In genomic region chr15:85734571-85735033, GRCm38 (mm10) we compare ENCODE assay signal across 8 mouse cellular contexts. TPM values are rescaled to one million over a fixed set of nuclear protein-coding genes. Genes with fewer than 3 reads are reported as not detected.
A peak's percentile ranks its signal among the peaks of the same experiment; 100 is the strongest.
DNase-seq lines count a peak whose midpoint lies in the region; ATAC-seq and TF ChIP-seq lines count a peak whose summit lies in the region.

Ppara (plus strand) TSS chr15:85734983.

- TF ChIP-seq POLR2A in spleen, adult 2 months (IDR thresholded peaks at IDR 0.05; ENCODE audit: low read depth, low read length), result no peak

- peak within 1 kb of the TSS; percentile 92 for H3K4me2 ChIP-seq in forebrain, embryonic 12.5 days
- H3K4me2 ChIP-seq in hindbrain, embryonic 13.5 days, result peak within 1 kb of the TSS; percentile 82
- H3K4me2 ChIP-seq in liver, embryonic 14.5 days (ENCODE audit: low read depth), result peak within 1 kb of the TSS; percentile 52

- peaks cover 2% of the 10 kb centered on the region; the same call in 1 of the 2 replicates for H3K4me1 ChIP-seq in spleen, adult 2 months (ENCODE audit: control insufficient read depth, insufficient read depth, insufficient read length)
- peaks cover 15% of the 10 kb centered on the region for H3K4me1 ChIP-seq in forebrain, embryonic 12.5 days
- peaks cover 18% of the 10 kb centered on the region for H3K4me1 ChIP-seq in hindbrain, embryonic 13.5 days (replicated peaks)
- peaks cover 0 to 13% of the 10 kb centered on the region in 2 experiments; a peak in 2 of 4 replicates for H3K4me1 ChIP-seq in liver, embryonic 14.5 days (replicated peaks; ENCODE audit: control insufficient read depth in 2 of 2, insufficient read depth in 2 of 2, low read length in 1 of 2)

- 9% methylated on average over 27 of the region's 28 CpGs for WGBS in spleen, adult 2 months
- WGBS in forebrain, embryonic 12.5 days, result 3% methylated on average over 28 of the region's 28 CpGs
- 5% methylated on average over 25 of the region's 28 CpGs for WGBS in hindbrain, embryonic 13.5 days
- WGBS in liver, embryonic 14.5 days (ENCODE audit: insufficient replicate concordance), result 7% methylated on average over 26 of the region's 28 CpGs

- H3K9me3 ChIP-seq in forebrain, embryonic 12.5 days, result no peaks in the 10 kb centered on the region
- no peaks in the 10 kb centered on the region for H3K9me3 ChIP-seq in hindbrain, embryonic 13.5 days
- H3K9me3 ChIP-seq in liver, embryonic 14.5 days (ENCODE audit: control insufficient read depth, low read length), result no peaks in the 10 kb centered on the region

- H3K9ac ChIP-seq in forebrain, embryonic 12.5 days, result peak within 1 kb of the TSS; percentile 49
- peak within 1 kb of the TSS; percentile 64 for H3K9ac ChIP-seq in hindbrain, embryonic 13.5 days
- H3K9ac ChIP-seq in liver, embryonic 14.5 days (replicated peaks), result no peak within 1 kb of the TSS

- H3K27ac ChIP-seq in spleen, adult 2 months (ENCODE audit: insufficient read depth, low read length), result no peak within 1 kb of the TSS
- no peak within 1 kb of the TSS for H3K27ac ChIP-seq in forebrain, embryonic 12.5 days
- H3K27ac ChIP-seq in hindbrain, embryonic 13.5 days, result no peak within 1 kb of the TSS
- no peak within 1 kb of the TSS for H3K27ac ChIP-seq in liver, embryonic 14.5 days

- no peak for DNase-seq in spleen, adult 2 months (ENCODE audit: low read depth in 1 of 2, low spot score in 2 of 2)
- DNase-seq in spleen, postnatal 14 days (ENCODE audit: low spot score in 2 of 2), result no peak
- DNase-seq in liver, embryonic 14.5 days (ENCODE audit: low read depth in 3 of 3, low spot score in 3 of 3), result no peak
- DNase-seq in frontal cortex, postnatal 25 days (ENCODE audit: low spot score in 2 of 2), result no peak
- DNase-seq in left cerebral cortex, adult 9 months (ENCODE audit: low spot score in 2 of 2), result no peak

- no peak for TF ChIP-seq EP300 in liver, embryonic 14.5 days (IDR thresholded peaks at IDR 0.05; ENCODE audit: low read depth)

- no peaks in the 10 kb centered on the region for H3K36me3 ChIP-seq in spleen, adult 2 months (ENCODE audit: control insufficient read depth, insufficient read depth, low read length)
- no peaks in the 10 kb centered on the region for H3K36me3 ChIP-seq in forebrain, embryonic 12.5 days (replicated peaks)
- no peaks in the 10 kb centered on the region for H3K36me3 ChIP-seq in hindbrain, embryonic 13.5 days
- no peaks in the 10 kb centered on the region for H3K36me3 ChIP-seq in liver, embryonic 14.5 days (replicated peaks; ENCODE audit: control insufficient read depth, insufficient read depth, low read depth)

- TF ChIP-seq CTCF in spleen, adult 2 months (IDR thresholded peaks at IDR 0.05; ENCODE audit: extremely low read depth, insufficient read depth, insufficient read length, insufficient replicate concordance), result no peak
- no peak for TF ChIP-seq CTCF in liver, embryonic 14.5 days (IDR thresholded peaks at IDR 0.05; ENCODE audit: low read depth)

- H3K4me3 ChIP-seq in spleen, adult 2 months (ENCODE audit: extremely low read depth, insufficient read depth, insufficient read length), result peak within 1 kb of the TSS; percentile 65
- peak within 1 kb of the TSS; percentile 68 for H3K4me3 ChIP-seq in forebrain, embryonic 12.5 days (replicated peaks)
- peak within 1 kb of the TSS; percentile 58 for H3K4me3 ChIP-seq in hindbrain, embryonic 13.5 days
- H3K4me3 ChIP-seq in liver, embryonic 14.5 days (ENCODE audit: insufficient read depth in 1 of 2, low read depth in 2 of 2, low read length in 2 of 2), result peak within 1 kb of the TSS; percentile 46 to 52

- ATAC-seq in forebrain, embryonic 12.5 days (ENCODE audit: low FRiP score), result no peak
- no peak for ATAC-seq in hindbrain, embryonic 13.5 days (ENCODE audit: low FRiP score)
- ATAC-seq in liver, embryonic 14.5 days (ENCODE audit: insufficient read depth), result peak; percentile 19
- ATAC-seq in frontal cortex, adult (ENCODE audit: low TSS enrichment), result no peak

- peaks cover 11% of the 10 kb centered on the region for H3K27me3 ChIP-seq in spleen, adult 2 months (ENCODE audit: control insufficient read depth, insufficient read depth, low read length)
- peaks cover 77% of the 10 kb centered on the region for H3K27me3 ChIP-seq in forebrain, embryonic 12.5 days
- peaks cover 86% of the 10 kb centered on the region for H3K27me3 ChIP-seq in hindbrain, embryonic 13.5 days
- H3K27me3 ChIP-seq in liver, embryonic 14.5 days (ENCODE audit: control insufficient read depth, insufficient read depth, low read length), result peaks cover 29% of the 10 kb centered on the region

RNA-seq across cellular contexts. Expression of gene Ppara, which starts in this region (rescaled TPM):
- polyA plus RNA-seq in spleen, adult 2 months (2012; rRNA removed), result 0.06 and 0.14 TPM in 2 replicates
- polyA plus RNA-seq in forebrain, embryonic 12.5 days (2016; fragmentation: Nextera tagmentation; extraction: Ambion mirVana), result 0.53 and 0.74 TPM in 2 replicates
- 1.2 and 1.7 TPM in 2 replicates for polyA plus RNA-seq in hindbrain, embryonic 13.5 days (2015; fragmentation: Nextera tagmentation; extraction: Ambion mirVana)
- 1.3 and 4.4 TPM in 2 replicates for polyA plus RNA-seq in liver, embryonic 14.5 days (2012; rRNA removed)
- 6.9 and 8.0 TPM in 2 replicates for polyA plus RNA-seq in liver, embryonic 14.5 days (2014; fragmentation: Nextera tagmentation; extraction: Ambion mirVana)
